Mouse (Mus musculus) kidney, adult 2 months (tissue): ENCODE results near the gene Klc2.
"Not testable (repeated sequence)": the region's sequence is repeated elsewhere in the genome, so short reads cannot be mapped to it uniquely, and the experiment has no call there.

Experiments
- CTCF ChIP-seq: fragments of 200-500 bp; conservative IDR thresholded peaks from 2 replicates; pipeline ENCODE4 v1.5.1; 2011; ENCODE audit warnings: low read depth, mild to moderate bottlenecking, control low read depth, low read length, moderate library complexity, mixed read lengths; ENCODE audit not compliant: insufficient read depth, insufficient read length
- POLR2A ChIP-seq: fragments of 200-500 bp; IDR thresholded peaks from one replicate; pipeline ENCODE4 v1.6.1; 2011; ENCODE audit warnings: low read depth, low read length, control low read depth

DNA sequence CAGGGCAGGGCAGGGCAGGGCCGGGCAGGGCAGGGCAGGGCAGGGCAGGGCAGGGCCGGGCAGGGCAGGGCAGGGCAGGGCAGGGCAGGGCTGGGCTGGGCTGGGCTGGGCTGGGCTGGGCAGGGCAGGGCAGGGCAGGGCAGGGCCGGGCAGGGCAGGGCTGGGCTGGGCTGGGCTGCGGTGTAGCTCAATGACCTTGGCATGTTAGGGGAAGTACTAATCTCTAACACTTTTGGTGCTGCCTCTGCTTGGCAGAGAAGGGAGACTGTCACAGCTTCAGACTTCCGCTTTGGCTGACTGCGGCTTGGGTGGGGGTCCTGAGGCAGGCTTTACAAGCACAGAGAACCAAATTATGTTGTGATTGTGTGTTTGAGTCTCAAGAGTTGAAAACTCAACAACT lies 30.7 kb upstream of the Klc2 start:
- not testable (repeated sequence) for TF ChIP-seq POLR2A, CTCF
